Mouse (Mus musculus): ENCODE data around the gene Park7. TPM values are rescaled to one million over a fixed set of nuclear protein-coding genes. Genes with fewer than 3 reads are reported as not detected.

The Park7 gene
- 526 and 535 TPM in 2 replicates for polyA plus RNA-seq (2014; fragmentation: Nextera tagmentation; extraction: Ambion mirVana)

GRCm38 (mm10) chr4:150914290-150914733, at the start of gene Park7, which contains the start of gene Tnfrsf9:
Gene Park7, minus strand, starts transcription at chr4:150914437.
Gene Tnfrsf9, plus strand, starts transcription at chr4:150914562.
- DNase-seq (ENCODE audit: low spot score) (peak; percentile 92), ATAC-seq (replicated peaks; ENCODE audit: low FRiP score) (peak; percentile 86)
- peak within 1 kb of the TSS; percentile 69 for H3K27ac ChIP-seq (ENCODE audit: low read depth, low read length)
- H3K36me3 ChIP-seq (ENCODE audit: control insufficient read depth, insufficient read depth, low read length) = no peaks in the 10 kb centered on the region
- H3K4me2 ChIP-seq = peak within 1 kb of the TSS; percentile 92
- H3K4me3 ChIP-seq (ENCODE audit: low read depth, low read length) = peak within 1 kb of the TSS; percentile 68
- WGBS = under 1% methylated on average over 48 of the region's 48 CpGs
- no peaks in the 10 kb centered on the region for H3K9me3 ChIP-seq (ENCODE audit: control insufficient read depth, low read length)
- no peaks in the 10 kb centered on the region for H3K27me3 ChIP-seq (replicated peaks; ENCODE audit: control insufficient read depth, insufficient read depth, low read length)
- H3K9ac ChIP-seq (ENCODE audit: low read depth, low read length) = peak within 1 kb of the TSS; percentile 86
- peaks cover 16% of the 10 kb centered on the region for H3K4me1 ChIP-seq (replicated peaks; ENCODE audit: control insufficient read depth, insufficient read depth, low read length)

DNA sequence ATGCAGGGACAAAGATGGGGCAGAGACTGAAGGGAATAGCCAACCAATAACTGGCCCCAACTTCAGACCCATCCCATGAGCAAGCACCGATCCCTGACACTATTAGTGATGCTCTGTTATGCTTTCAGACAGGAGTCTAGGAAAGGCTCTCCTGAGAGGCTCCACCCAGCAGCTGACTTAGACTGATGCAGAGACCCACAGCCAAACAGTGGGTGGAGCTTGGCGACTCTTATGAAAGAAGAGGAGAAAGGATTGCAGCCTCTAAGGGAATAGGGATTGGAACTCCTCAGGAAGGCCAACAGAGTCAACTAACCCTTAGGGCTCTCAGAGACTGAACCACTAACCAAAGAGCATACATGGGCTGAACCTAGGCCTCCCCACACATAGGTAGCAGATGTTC, 49.5 kb upstream of the Park7 start:
- no peak for DNase-seq (ENCODE audit: low spot score)
- Histone ChIP-seq H3K36me3 (ENCODE audit: control insufficient read depth, insufficient read depth, low read length) (no peaks in the 10 kb centered on the region), H3K9ac (ENCODE audit: low read depth, low read length) (no peak overlapping the region), H3K4me2 (no peak overlapping the region), H3K4me1 (replicated peaks; ENCODE audit: control insufficient read depth, insufficient read depth, low read length) (no peaks in the 10 kb centered on the region), H3K27me3 (replicated peaks; ENCODE audit: control insufficient read depth, insufficient read depth, low read length) (no peaks in the 10 kb centered on the region), H3K4me3 (ENCODE audit: low read depth, low read length) (no peak overlapping the region), H3K27ac (ENCODE audit: low read depth, low read length) (no peak overlapping the region), H3K9me3 (ENCODE audit: control insufficient read depth, low read length) (no peaks in the 10 kb centered on the region)
- WGBS = 65% methylated on average over 2 of the region's 2 CpGs
- ATAC-seq (replicated peaks; ENCODE audit: low FRiP score) = no peak

DNA sequence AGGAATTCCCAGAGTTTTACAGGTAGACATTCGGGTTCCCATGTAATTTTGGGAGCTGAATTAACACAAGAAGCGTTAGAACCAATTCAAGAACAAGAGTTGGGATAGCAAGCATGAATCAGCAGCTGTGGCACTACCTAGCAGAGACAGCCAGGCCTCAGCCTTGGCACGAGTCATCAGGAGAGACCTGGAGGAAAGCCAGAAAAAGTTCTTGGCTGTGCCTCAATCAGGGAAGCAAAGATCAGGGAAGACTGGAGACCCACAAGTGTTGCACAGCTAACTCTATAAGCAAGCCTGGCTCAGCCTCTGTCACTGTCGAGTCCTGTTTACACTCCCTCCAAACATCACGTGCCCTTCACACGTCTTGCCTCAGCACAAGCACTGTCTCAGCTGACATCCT, 48.0 kb upstream of the Park7 start:
- Histone ChIP-seq H3K4me3 (ENCODE audit: low read depth, low read length) (no peak overlapping the region), H3K27ac (ENCODE audit: low read depth, low read length) (no peak overlapping the region), H3K9me3 (ENCODE audit: control insufficient read depth, low read length) (no peaks in the 10 kb centered on the region), H3K4me2 (no peak overlapping the region), H3K4me1 (replicated peaks; ENCODE audit: control insufficient read depth, insufficient read depth, low read length) (no peaks in the 10 kb centered on the region), H3K36me3 (ENCODE audit: control insufficient read depth, insufficient read depth, low read length) (no peaks in the 10 kb centered on the region), H3K27me3 (replicated peaks; ENCODE audit: control insufficient read depth, insufficient read depth, low read length) (no peaks in the 10 kb centered on the region), H3K9ac (ENCODE audit: low read depth, low read length) (no peak overlapping the region)
- ATAC-seq (replicated peaks; ENCODE audit: low FRiP score) (no peak), DNase-seq (ENCODE audit: low spot score) (no peak)
- WGBS = 57% methylated on average over 6 of the region's 6 CpGs

DNA sequence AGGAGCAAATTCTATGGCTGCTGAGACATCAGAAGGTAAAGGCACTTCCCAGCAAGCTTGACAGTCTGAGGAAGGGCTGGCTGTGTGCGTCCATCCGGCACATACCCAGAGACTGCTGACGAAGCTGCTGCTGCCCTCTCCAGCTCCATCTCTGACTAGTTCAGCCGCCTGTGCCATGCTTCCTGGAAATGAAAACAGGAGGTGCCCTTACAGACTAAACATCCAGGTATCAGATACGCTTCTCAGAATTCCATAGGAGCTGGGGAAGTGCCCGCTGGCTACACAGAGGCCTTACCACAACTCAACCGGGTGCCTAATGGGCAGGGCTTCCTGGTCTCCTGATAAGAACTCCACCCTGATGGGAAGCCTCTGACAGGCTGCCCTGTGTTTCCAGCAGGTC, 44.3 kb upstream of the Park7 start:
- ATAC-seq (replicated peaks; ENCODE audit: low FRiP score) = no peak
- 68% methylated on average over 7 of the region's 7 CpGs for WGBS

DNA sequence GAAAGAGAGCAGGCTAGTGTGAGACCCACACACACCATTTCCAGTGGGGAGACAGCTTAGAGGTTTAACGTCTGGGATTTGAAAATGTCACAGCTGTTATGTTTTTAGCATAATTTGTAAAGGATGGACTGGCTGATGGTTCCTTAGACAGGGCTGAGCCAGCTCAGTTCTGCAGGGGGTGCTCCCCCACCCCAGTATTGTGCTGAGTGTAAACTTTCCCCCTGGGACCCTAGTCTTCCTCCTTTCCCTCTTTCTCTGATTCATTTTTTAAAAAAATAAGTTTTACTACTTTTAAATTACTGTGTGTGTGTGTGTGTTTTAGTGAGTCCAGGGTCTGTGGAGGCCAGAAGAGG, 42.8 kb upstream of the Park7 start:
- Histone ChIP-seq H3K9me3 (ENCODE audit: control insufficient read depth, low read length) (no peaks in the 10 kb centered on the region), H3K4me1 (replicated peaks; ENCODE audit: control insufficient read depth, insufficient read depth, low read length) (no peaks in the 10 kb centered on the region), H3K9ac (ENCODE audit: low read depth, low read length) (no peak overlapping the region), H3K36me3 (ENCODE audit: control insufficient read depth, insufficient read depth, low read length) (no peaks in the 10 kb centered on the region), H3K27ac (ENCODE audit: low read depth, low read length) (no peak overlapping the region), H3K4me2 (no peak overlapping the region), H3K27me3 (replicated peaks; ENCODE audit: control insufficient read depth, insufficient read depth, low read length) (no peaks in the 10 kb centered on the region), H3K4me3 (ENCODE audit: low read depth, low read length) (no peak overlapping the region)
- ATAC-seq (replicated peaks; ENCODE audit: low FRiP score) (no peak), DNase-seq (ENCODE audit: low spot score) (no peak)
- 64% methylated on average over 1 of the region's 1 CpGs for WGBS

More for the DNA sequence above, 44.3 kb upstream of the Park7 start:
- Histone ChIP-seq H3K27ac (ENCODE audit: low read depth, low read length) (no peak overlapping the region), H3K36me3 (ENCODE audit: control insufficient read depth, insufficient read depth, low read length) (no peaks in the 10 kb centered on the region), H3K9me3 (ENCODE audit: control insufficient read depth, low read length) (no peaks in the 10 kb centered on the region), H3K27me3 (replicated peaks; ENCODE audit: control insufficient read depth, insufficient read depth, low read length) (no peaks in the 10 kb centered on the region), H3K4me1 (replicated peaks; ENCODE audit: control insufficient read depth, insufficient read depth, low read length) (no peaks in the 10 kb centered on the region), H3K9ac (ENCODE audit: low read depth, low read length) (no peak overlapping the region), H3K4me2 (no peak overlapping the region), H3K4me3 (ENCODE audit: low read depth, low read length) (no peak overlapping the region)
- DNase-seq (ENCODE audit: low spot score) = no peak

- H3K27me3 ChIP-seq (replicated peaks; ENCODE audit: control insufficient read depth, insufficient read depth, low read length) = no peaks in the 10 kb centered on the region
- ATAC-seq (replicated peaks; ENCODE audit: low FRiP score) = no peak
- H3K9ac ChIP-seq (ENCODE audit: low read depth, low read length) = no peak overlapping the region
- H3K36me3 ChIP-seq (ENCODE audit: control insufficient read depth, insufficient read depth, low read length) = no peaks in the 10 kb centered on the region
- no peak overlapping the region for H3K4me2 ChIP-seq
- H3K4me3 ChIP-seq (ENCODE audit: low read depth, low read length) = no peak overlapping the region
- DNase-seq (ENCODE audit: low spot score) = no peak
- no peaks in the 10 kb centered on the region for H3K4me1 ChIP-seq (replicated peaks; ENCODE audit: control insufficient read depth, insufficient read depth, low read length)
- 79% methylated on average over 13 of the region's 13 CpGs for WGBS
- no peaks in the 10 kb centered on the region for H3K9me3 ChIP-seq (ENCODE audit: control insufficient read depth, low read length)
- no peak overlapping the region for H3K27ac ChIP-seq (ENCODE audit: low read depth, low read length)
Measured at GRCm38 (mm10) chr4:150956369-150957105, 42.3 kb upstream of the Park7 start.

GRCm38 (mm10) chr4:150950972-150951371, 36.7 kb upstream of the Park7 start:
- no peak overlapping the region for H3K9ac ChIP-seq (ENCODE audit: low read depth, low read length)
- no peak for ATAC-seq (replicated peaks; ENCODE audit: low FRiP score)
- no peaks in the 10 kb centered on the region for H3K9me3 ChIP-seq (ENCODE audit: control insufficient read depth, low read length)
- no peak for DNase-seq (ENCODE audit: low spot score)
- no peak overlapping the region for H3K4me3 ChIP-seq (ENCODE audit: low read depth, low read length)
- H3K4me1 ChIP-seq (replicated peaks; ENCODE audit: control insufficient read depth, insufficient read depth, low read length) = no peaks in the 10 kb centered on the region
- H3K27me3 ChIP-seq (replicated peaks; ENCODE audit: control insufficient read depth, insufficient read depth, low read length) = no peaks in the 10 kb centered on the region
- 74% methylated on average over 10 of the region's 10 CpGs for WGBS
- H3K27ac ChIP-seq (ENCODE audit: low read depth, low read length) = no peak overlapping the region
- H3K36me3 ChIP-seq (ENCODE audit: control insufficient read depth, insufficient read depth, low read length) = no peaks in the 10 kb centered on the region
- H3K4me2 ChIP-seq = no peak overlapping the region

- H3K9ac ChIP-seq (ENCODE audit: low read depth, low read length) = no peak overlapping the region
- no peaks in the 10 kb centered on the region for H3K4me1 ChIP-seq (replicated peaks; ENCODE audit: control insufficient read depth, insufficient read depth, low read length)
- no peak overlapping the region for H3K4me2 ChIP-seq
- 89% methylated on average over 7 of the region's 7 CpGs for WGBS
- H3K27me3 ChIP-seq (replicated peaks; ENCODE audit: control insufficient read depth, insufficient read depth, low read length) = no peaks in the 10 kb centered on the region
- H3K27ac ChIP-seq (ENCODE audit: low read depth, low read length) = no peak overlapping the region
- no peak for ATAC-seq (replicated peaks; ENCODE audit: low FRiP score)
- DNase-seq (ENCODE audit: low spot score) = no peak
- no peak overlapping the region for H3K4me3 ChIP-seq (ENCODE audit: low read depth, low read length)
- H3K36me3 ChIP-seq (ENCODE audit: control insufficient read depth, insufficient read depth, low read length) = no peaks in the 10 kb centered on the region
- no peaks in the 10 kb centered on the region for H3K9me3 ChIP-seq (ENCODE audit: control insufficient read depth, low read length)
Measured at GRCm38 (mm10) chr4:150944707-150945106, 30.5 kb upstream of the Park7 start.

- Histone ChIP-seq H3K9ac (ENCODE audit: low read depth, low read length) (no peak overlapping the region), H3K4me2 (no peak overlapping the region), H3K27ac (ENCODE audit: low read depth, low read length) (no peak overlapping the region), H3K9me3 (ENCODE audit: control insufficient read depth, low read length) (no peaks in the 10 kb centered on the region), H3K4me1 (replicated peaks; ENCODE audit: control insufficient read depth, insufficient read depth, low read length) (no peaks in the 10 kb centered on the region), H3K27me3 (replicated peaks; ENCODE audit: control insufficient read depth, insufficient read depth, low read length) (no peaks in the 10 kb centered on the region), H3K36me3 (ENCODE audit: control insufficient read depth, insufficient read depth, low read length) (no peaks in the 10 kb centered on the region), H3K4me3 (ENCODE audit: low read depth, low read length) (no peak overlapping the region)
- no peak for ATAC-seq (replicated peaks; ENCODE audit: low FRiP score)
- WGBS = 63% methylated on average over 13 of the region's 13 CpGs
- DNase-seq (ENCODE audit: low spot score) = no peak
Measured at GRCm38 (mm10) chr4:150939991-150940651, 25.9 kb upstream of the Park7 start.
